Mouse (Mus musculus): Measurements from ENCODE around the gene E2f4.
A peak's percentile ranks its signal among the peaks of the same experiment; 100 is the strongest.

E2f4 gene

DNA sequence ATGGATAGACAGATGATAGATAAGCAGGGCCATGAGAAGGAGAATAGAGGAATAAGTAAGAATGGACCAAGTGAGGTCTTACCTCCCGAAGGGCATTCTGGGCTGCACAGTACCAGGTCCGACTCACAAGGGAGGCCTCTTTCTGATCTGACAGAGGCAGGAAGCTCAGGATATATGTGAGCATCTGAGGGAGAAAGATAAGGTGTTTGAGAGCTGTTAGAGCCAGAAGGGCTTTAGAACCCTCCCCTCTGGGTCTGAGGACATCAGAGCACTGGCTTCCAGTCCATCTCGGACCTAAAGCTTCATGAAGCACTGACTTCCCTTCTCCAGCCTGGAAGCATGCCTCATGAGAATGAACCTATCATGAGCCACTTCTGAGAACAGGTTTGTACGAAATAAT, 25.7 kb downstream of the E2f4 start:
- no peak for DNase-seq

DNA sequence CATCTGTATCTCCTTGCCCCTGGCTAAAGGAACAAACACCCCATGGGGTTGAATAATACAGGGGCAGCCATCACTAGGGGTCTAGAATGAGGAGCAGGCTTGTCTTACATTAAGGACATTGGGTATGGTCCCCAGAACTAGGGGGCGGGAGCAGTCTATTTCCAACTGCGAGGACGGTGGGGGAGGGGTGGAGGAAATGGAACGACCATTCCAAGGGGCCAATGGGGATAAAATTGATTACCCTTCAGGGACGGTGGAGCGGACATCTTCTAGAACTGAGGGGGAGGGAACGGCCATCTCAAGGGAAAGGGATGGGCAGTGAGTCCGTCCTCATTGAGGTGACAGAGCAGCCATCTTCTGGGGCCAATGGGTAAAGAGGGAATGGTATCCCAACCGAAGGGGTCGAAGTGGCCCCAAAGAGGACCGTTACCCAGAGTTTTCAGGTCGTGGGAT, 28.2 kb downstream of the E2f4 start:
- DNase-seq, result no peak

DNA sequence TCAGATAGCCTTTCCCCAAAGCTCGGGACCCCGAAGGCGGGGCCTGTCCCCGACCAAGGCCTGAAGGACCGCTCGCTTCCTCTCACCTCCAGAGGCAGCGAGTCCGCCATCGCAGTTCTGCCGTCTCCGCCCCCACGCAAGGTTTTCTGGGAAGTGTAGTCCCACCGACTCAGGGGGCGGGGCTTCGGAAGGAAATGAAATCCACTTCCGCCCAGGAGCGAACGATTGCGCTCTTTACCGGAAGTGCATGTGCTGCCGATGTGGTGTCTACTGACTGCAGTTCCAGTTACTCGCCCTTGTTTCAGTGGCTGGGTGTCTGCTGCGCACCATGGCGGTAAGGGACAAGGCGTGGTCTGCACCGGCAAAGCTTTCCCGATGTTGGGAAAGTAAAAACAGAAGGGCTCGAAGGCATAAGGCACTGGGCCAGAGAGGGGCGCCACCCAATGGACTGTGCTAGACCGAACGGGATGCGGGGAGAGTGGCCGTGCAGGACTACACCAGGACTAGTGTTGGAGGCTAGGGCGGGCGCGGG, 28.7 kb downstream of the E2f4 start, which contains the start of the genes Lrrc29 and Tmem208:
TSS of gene Lrrc29 (minus strand) at position 138 of the 532 bp plus-strand sequence.
TSS of gene Tmem208 (plus strand) at position 214 of the 532 bp plus-strand sequence.
- peak; percentile 98 to 99 for DNase-seq

DNA sequence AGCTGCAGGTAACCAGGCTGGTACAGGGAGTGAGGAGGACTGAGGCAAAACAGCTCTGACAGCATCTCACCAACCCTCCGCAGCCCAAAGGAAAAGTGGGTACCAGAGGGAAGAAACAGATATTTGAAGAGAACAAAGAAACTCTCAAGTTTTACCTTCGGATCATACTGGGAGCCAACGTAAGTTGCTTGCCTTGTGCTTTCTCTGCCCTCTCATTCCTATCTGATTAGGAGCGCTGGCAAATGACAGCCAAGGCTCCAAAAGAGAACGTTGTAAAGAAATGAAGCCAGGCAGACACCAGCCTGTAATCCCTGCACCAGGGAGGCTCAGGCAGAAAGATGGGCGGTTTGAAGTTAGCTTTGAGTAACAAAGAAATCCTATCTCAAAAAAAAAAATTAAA, 29.5 kb downstream of the E2f4 start:
- no peak for DNase-seq

DNA sequence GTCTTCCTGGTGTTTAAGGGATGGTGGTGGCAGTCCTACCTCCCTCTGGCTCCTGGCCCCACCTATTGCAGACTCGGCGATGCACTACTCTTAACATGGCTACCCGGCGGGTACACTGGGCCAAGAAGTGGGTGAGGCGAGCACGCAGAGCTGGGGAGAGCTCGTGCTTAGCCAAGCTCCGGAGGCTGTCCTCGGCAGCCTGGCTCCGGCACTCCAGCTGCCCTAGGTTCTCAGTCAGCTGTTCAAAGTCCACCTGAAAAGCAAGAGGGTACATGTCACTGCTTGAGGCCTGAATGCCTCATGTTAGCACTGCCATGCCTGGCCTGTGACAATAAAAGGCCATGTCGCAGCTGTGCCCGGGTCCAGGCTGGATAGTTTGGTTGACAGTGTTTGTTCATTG, 32.9 kb downstream of the E2f4 start:
- no peak for DNase-seq

DNA sequence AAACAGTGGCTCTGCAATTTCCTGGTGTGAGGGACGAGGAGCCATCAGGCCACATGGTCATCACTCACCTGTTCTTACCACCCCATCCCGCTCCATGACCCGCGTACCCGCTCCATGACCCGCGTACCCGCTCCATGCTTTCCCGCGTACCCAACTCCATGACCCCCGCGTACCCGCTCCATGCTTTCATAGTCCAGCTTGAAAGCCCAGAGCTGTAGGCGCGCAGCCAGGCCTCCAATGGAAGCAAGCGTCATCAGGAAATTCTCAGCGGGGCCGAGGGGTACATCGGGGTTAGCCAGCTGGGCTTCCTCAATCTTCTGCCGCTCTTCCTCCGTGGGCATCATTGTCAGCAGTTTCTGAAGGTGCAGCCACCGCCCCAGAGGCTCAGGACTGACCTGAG, 34.0 kb downstream of the E2f4 start:
- no peak for DNase-seq

DNA sequence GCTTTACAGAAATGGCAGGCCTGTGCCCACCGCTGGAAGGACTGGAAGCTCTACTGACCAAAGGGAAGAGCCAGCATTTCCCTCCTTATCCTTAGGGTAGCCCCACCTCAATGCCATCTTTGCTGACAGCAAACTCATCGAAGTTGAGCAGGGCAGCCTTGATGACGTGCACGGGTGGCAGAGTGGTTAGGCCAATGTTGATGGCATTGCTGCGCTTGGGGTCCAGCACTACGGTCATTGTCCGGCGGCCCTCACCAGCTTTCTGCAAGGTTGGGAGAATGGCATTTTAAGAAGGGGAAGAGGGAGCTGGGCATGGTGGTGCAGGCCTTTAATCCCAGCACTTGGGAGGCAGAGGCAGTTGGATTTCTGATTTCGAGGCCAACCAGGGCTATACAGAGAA, 34.5 kb downstream of the E2f4 start:
- no peak for DNase-seq

DNA sequence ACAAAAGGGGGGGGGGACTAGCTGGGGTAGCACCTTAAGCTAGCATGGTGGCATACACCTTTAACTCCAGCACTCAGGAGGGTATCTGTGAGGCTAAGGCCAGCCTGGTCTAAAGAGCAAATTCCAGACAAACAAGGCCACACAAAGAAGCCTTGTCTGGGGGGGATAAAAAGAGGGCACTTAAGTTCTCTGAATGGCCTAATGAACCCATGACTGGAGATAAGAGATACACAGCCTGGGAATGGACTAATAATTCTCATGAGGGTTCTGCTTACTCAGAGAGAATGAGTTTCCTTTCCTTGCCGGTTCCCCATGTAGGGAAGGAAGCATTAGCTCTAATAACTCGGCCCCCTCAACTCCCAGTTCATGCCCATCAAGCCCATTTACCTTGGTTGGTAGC, 35.1 kb downstream of the E2f4 start:
- DNase-seq, result no peak

DNA sequence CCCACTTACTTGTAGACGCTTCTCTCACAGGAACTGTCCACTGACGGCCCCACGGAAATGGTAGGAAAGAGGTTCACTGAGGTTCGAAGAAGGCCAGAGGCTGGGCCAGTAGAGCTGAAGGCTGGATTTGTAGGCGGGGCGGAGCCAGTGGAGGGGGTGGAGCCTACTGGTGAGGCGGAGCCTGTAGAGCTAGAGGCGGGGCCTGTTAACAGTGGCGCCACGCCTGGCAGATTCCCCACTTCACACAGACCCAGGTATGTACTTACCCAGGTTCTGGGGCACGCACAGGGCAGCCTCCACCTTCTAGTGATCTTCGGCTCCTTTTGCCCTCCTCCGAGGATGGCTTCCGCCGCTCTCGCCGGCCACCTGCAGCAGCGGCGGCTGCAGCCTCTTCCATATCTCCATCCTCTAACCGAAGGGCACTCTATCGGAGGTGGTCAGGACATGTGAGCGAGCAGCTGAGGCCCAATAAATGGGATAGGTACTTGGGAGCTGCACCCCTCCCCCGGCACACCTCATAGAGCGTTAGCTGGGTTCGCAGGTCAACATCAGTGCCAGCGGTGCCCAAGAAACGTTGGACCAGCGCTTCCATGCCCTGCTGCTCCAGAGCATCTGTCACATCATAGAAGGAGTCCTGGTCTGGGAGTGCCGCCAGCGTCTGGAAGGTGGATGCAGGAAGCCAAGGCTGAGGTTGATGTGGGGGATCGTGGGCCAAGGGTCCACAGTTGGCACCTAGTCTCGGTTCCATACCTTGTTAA, 39.1 kb downstream of the E2f4 start:
- DNase-seq, result peak; percentile 27 to 35

DNA sequence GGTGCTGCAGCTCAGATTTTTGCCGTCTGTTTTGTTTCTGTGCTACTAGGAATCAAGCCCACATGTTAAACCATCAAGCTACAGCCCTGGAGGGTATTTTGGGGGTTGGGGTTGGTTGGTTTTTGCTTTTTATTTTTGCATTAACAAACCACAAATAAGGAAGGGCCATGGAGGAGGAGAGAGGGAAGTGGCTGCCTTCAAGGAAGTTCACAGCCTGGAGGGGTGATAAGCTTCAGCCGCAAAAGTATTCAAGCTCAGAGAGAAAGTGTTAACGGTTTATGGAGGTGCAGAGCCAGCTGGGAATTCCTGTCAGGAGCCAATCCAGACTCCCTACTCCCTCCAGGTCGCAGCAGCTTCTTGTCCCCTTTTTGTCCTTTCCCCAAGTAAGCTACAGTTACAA, 41.5 kb downstream of the E2f4 start:
- DNase-seq, result no peak

DNA sequence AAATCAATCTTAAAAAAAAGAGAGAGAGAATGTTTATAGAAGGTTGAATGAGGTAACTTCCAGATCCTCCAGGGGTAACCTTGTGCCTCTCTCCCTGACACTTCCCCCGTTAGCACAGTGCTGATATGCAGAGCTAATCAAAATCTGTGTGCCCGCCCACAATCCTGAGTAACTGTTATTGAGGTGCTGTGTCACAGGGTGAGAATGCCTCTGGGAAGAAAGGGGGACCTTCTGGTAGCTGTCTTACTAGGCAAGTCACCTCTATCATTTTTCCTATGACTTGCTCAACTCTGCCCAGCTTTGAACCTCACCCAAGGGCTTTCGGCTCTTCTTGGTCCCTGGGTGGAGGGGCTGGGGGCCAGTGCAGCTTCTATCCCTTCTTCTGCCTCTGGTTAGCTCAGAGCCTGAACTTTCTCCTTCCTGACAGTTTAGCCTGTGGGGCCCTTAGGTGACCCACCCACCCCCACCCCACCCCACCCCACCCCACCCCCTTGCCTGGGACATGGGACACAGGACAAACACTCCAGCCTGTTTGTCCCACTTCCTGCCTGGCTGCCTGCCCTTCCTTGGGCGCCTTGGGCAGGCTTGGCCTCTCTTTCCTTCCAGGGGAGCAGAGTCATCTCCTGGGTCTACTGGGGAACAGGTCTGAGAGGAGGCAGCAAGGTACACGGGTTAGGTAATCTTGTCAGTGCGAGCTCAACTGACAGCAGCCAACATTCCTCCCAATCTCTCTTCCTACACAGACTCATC, 42.6 kb downstream of the E2f4 start:
- DNase-seq, result no peak

DNA sequence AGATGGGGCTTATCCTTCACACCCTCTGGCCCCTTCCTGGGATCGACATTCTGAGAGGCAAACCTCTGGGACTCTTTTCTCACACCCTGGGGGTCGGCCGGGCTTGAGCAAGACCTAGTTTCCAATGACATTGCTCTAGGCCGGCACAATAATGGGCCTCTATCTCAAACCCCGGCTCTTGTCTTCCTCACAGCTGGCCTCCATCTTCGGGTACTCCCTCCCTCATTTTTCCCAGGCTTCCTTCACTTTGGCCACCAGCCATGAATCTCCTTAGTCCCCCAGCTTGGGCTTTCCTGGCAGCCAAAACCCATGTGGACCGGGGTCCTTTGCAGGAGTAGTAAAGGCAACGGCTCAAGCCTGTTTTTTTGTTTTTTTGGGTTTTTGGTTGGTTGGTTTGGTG, 43.9 kb downstream of the E2f4 start:
- DNase-seq, result no peak

DNA sequence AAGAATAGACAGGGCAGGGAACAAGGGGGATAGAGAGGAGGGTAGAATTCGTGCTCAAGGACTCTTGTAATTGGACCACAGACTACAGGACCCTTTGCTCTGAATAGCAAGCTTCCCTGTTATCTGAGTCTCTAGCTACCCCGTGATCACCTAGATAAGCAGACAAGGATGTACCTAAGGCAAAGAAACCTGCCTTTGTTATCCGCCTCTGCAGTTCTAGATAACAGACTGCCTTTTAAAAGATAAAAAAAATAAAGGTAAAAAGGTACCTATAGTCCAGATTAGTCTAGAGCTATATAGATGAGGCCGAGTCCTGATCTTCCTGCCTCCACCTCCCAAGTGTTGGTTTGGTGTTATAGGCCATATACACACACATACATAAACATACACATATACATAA, 45.3 kb downstream of the E2f4 start:
- DNase-seq, result no peak

DNA sequence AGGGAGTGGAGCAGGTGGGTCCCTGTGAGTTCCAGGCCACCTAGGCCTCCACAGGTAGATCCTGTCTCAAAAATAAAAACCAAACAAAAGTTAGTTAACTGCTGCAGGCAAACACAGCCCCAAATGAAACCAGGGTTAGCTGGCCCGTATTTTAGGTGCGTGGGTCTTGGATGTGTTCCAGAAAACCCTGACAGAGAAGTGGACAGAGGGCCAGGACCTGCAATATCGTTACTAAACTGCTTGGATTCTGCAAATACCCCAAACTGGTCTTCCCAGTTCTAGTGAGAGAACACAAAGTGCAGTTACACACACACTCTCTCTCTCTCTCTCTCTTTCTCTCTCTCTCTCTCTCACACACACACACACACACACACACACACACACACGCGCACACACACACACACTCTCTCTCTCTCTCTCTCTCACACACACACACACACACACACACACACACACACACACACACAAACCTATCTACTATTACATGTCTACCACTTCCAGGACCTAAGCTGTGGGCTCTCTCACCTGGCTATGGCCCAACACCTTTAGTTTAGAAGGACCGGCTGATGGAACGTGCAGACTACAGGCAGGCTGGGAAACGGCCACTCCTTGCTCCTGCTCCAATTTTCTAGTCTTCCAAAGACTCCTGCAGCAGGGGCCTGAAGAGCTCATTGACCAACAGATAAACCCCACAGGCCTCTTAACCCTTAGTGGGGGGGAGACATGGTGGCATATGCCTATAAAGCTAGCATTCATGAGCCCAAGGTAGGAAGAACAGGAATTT, 46.5 kb downstream of the E2f4 start:
- DNase-seq, result no peak

DNA sequence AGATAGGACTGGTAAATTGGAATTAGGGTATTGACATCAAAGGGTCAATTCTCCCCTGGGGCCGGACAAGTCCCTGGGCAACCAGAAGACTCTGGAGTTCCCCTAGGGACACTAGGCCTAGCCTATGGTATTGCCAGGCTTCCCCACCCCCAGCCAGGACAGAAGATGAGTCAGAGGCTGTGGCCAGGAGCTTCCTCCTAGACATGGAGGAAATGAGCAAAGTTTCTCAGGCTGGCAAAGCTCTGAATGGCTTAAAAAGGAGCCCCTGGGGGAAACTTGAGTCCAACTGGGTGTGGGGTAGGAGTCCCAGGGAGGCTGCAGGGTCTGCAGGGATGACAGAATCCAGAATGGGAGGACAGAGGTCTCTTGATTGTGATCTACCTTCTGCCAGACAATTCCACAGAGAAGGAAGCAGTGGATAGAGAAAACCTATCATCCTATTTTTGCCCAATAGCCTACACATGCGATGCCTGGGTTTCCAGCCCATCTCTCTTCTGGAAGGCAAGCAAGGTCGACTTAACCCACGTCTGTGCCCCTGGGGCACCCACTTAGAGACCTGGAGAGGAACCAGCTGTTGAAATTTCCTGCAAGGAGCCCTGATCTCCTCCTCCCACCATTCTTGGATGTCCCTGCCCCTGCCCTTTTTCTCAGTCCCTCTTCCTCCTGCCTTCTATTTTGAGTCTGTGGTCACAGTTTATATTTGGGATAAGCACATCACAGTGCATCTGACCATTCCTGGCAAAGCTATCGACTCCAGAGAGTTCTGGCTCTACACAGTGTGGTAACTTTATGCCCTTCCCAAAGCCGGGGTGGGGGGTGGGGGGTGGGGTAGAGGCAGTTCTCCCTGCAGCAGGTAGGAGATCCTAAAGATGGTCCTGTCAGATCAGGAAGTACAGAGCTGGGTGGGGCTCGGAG, 47.9 kb downstream of the E2f4 start:
- DNase-seq, result no peak

DNA sequence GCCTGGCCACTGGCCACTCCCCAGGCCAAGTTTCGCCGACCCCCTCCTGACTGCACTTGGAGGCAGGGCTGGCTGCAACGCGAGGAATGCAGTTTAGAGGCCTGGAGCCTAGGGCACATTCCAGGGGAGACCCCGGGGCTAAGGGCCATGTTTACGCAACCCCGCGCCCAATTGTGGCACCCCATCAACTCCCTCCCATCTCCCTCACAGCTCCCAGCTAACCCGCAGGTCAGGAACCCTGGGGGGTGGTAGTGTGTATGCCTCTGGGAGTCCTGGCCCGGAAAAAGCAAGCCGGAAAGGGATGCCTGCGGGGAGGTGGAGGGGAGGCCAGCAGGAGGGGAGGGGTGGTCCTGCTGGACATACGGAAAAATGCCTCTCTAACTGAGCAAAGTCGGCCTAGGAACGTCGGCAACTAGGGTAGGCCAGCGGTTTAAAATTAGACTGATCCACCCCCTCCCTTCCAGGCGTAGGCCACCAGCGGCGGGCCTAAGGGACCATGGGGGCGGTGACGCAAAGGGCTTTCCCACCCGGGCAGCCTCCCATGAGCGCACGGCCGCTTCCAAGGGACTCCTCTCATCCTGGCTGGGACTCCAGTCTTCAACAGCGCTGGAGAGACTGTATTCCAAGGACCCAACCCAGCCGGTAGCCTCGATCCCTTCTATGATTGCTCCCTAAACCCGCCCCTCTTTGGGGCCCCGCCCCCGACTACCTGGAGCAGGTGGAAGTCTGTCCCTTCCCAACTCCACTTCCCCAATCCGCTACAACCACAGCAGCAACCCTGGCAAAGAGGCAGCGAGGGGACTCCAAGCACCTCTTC, 49.4 kb downstream of the E2f4 start:
- peak in 1 of 2 experiments; percentile 23 for DNase-seq

DNA sequence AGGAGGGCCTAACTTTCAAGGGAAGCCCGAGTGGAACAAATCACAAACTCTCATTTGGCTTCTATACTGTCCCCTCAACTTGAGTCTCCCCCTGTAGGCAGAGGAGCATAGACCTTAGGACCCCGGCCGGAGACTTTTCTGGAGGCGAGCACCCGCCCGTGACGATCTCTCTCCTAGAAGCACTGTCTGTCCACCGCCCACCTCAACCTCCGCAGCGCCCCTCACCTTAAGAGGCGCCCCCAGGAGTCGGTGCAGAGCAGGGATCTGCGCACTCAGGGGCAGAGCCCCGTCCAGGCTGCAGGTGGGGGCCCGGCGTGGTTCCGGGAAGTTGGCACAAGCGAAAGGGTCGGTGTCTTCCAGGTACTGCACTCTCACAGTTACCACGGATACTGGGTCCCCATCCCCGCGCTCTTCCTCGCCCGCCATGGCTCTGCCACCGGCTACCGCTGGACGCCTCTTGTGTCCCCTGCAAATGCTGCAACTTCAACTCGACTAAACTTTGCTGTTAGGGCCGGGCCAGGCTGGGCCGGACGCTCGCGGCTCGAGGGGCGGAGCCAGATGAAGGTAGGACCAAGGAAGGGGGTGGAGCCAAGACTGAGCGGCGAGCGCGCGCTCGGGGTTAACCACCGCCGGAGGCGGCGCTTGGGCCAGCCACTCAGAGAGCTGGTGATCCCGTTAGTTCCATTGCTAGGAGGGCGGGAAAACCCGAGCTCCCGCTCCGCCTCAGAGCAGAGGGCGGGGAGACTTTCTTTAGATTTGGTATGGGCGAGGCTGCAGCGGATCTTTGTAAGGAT, 50.2 kb downstream of the E2f4 start, which contains the start of gene Fhod1:
TSS of gene Fhod1 (minus strand) at position 526 of the 794 bp plus-strand sequence.
- peak; percentile 86 to 87 for DNase-seq

DNA sequence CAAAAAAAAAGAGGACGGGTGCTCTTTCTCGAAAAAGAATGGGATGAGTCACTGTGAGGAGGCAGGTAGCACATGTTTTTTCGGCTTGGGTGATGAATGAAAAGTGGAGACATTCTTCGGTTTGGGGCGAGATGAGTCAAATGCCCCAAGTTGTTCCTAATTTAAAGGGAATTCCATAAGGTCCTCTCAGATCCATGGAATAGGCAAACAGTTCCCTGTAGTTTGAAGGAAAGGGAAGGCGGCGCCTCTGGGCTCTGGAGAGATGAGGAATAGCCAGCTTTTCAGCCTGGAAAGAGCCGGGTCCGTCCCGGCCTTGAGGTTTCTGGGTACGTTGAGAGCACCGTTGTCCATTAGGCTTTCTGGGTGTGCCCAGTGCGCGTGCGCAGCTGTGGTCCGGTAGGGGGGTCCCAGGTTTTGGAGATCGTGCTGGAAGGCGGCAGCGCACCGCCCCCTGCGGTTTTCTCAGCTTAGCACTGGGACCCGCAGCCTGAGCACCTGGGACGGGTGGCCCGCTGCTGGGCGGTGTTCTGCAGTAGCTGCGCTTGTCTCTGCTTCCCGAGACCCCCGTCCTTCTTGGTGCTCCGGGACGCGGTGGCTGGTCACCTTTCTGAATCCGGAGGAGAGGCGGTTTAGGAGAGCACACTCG, 51.1 kb downstream of the E2f4 start, which contains the start of gene Slc9a5:
TSS of gene Slc9a5 (plus strand) at position 394 of the 646 bp plus-strand sequence.
- DNase-seq, result peak in 1 of 2 experiments; percentile 49

DNA sequence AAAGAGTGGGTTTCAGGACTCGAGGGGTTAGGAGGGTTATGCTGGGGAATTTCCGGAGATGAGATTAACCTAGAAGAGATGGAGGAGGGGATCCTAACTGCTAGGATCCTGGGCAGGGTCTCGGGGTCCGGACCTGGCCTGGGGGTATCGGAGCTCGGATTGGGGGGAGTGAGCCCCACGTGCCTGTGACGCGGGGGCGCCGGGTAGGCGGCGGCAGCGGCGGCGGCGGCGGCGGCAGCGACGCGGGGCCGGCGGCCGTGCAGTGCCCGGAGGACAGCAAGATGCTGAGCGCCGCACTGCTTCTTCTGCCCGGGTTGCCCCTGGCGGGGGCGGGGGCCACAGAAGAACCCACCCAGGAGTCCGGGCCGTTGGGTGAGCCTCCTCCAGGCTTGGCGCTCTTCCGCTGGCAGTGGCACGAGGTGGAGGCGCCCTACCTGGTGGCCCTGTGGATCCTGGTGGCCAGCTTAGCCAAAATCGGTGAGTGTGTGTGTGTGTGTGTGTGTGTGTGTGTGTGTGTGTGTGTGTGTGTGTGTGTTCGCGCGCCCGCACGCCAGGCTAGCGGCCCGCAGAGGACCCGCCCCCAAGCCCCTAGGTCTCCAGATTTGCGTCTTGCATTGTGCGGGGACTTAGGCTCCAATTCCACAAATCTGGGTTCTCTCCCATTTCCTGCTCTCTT, 51.8 kb downstream of the E2f4 start:
- peak; percentile 42 to 55 for DNase-seq

All from B cell, adult 2 months (primary cell).